Mouse (Mus musculus) megakaryocyte, embryonic 14.5 days (primary cell): ENCODE results near the gene Scn3b.

Experiments
- FLI1 ChIP-seq: IDR thresholded peaks from 2 replicates; pipeline ENCODE4 v1.6.1; 2012; ENCODE audit warnings: low read length, inconsistent platforms, mixed read lengths
- GATA1 ChIP-seq: IDR thresholded peaks from 3 replicates; pipeline ENCODE4 v1.6.1; 2012; ENCODE audit warnings: mixed read lengths, low read length, inconsistent platforms, borderline replicate concordance

DNA sequence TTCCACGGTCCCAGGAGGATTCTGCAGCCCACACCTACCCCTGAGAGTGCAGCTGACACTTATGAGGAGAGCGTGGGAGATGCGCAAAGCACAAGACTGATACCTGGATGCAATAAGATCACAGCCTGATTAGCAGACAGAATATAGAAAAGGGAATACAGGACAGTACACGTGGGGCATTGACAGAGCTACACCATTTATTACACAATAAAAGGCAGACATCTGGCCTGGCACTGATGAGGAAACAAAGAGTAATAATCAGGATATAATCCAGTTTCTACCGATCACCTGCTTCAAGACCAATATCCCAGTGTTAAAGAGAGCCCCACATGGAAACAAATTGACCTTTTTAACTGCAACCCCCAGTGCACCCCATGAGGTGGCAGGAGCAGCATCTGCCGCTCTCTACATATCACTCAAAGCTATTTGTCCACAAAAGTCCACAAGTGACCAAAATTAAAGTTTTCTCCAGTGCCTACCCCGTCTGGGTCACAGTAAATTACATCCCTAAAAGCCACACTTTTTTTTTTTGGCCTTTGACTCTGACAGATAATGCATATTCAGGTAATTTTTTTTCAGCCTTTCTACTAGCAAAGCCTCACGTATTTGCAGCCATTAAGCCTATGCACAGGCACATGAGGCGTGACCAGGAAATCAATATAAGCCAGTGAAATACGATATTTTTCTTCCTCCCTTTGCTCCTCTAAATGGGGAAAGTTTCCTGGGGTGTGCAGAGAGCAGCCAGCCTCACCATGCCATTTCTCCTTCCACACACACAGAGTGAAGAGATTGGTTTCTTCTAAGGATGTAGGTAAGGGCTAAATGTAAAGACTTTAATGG is 34.6 kb upstream of the Scn3b start:
- TF ChIP-seq GATA1 (no peak), FLI1 (no peak)
